Mouse (Mus musculus): ENCODE data around the gene Moap1. TPM values are rescaled to one million over a fixed set of nuclear protein-coding genes. Genes with fewer than 3 reads are reported as not detected.
A peak's percentile ranks its signal among the peaks of the same experiment; 100 is the strongest.

The Moap1 gene
- polyA plus RNA-seq, 1 experiment from 2014 or later: 14.3 TPM

- Histone ChIP-seq H3K27me3 (ENCODE audit: control insufficient read depth, insufficient read depth, low read length) (no peaks in the 10 kb centered on the region), H3K4me2 (ENCODE audit: low read length) (no peak overlapping the region), H3K9me3 (ENCODE audit: control insufficient read depth, low read length) (no peaks in the 10 kb centered on the region), H3K4me1 (ENCODE audit: control insufficient read depth in 2 of 2, insufficient read depth in 2 of 2, low read length in 2 of 2) (peaks cover 8 to 19% of the 10 kb centered on the region in 2 experiments; a peak in 3 of 4 replicates), H3K36me3 (ENCODE audit: control insufficient read depth, insufficient read depth, low read length) (peaks cover 7% of the 10 kb centered on the region; the same call in 1 of the 2 replicates), H3K4me3 (ENCODE audit: control insufficient read depth in 1 of 2, insufficient read depth in 1 of 2, low read depth in 1 of 2, low read length in 2 of 2) (no peak overlapping the region), H3K9ac (ENCODE audit: low read length) (no peak overlapping the region), H3K27ac (replicated peaks in 1 of 2; ENCODE audit: control insufficient read depth in 1 of 2, insufficient read depth in 1 of 2, low read depth in 2 of 2, low read length in 2 of 2) (no peak overlapping the region)
- no peak for ATAC-seq (ENCODE audit: insufficient number of reproducible peaks, insufficient read depth, low FRiP score, low read depth)
- 60% methylated on average over 3 of the region's 3 CpGs for WGBS
These were observed 3.2 kb downstream of the Moap1 start for GRCm38 (mm10) chr12:102740285-102740684.

GRCm38 (mm10) chr12:102739096-102739495, 4.4 kb downstream of the Moap1 start:
- ATAC-seq (ENCODE audit: insufficient number of reproducible peaks, insufficient read depth, low FRiP score, low read depth): no peak
- peak overlapping the region in 1 of 2 experiments; percentile 14; a peak in 1 of 4 replicates for H3K27ac ChIP-seq (replicated peaks in 1 of 2; ENCODE audit: control insufficient read depth in 1 of 2, insufficient read depth in 1 of 2, low read depth in 2 of 2, low read length in 2 of 2)
- 42% methylated on average over 5 of the region's 5 CpGs for whole genome bisulfite sequencing
- peaks cover 4 to 10% of the 10 kb centered on the region in 2 experiments; a peak in 3 of 4 replicates for H3K4me1 ChIP-seq (ENCODE audit: control insufficient read depth in 2 of 2, insufficient read depth in 2 of 2, low read length in 2 of 2)
- H3K4me3 ChIP-seq (ENCODE audit: control insufficient read depth in 1 of 2, insufficient read depth in 1 of 2, low read depth in 1 of 2, low read length in 2 of 2): no peak overlapping the region
- no peaks in the 10 kb centered on the region for H3K27me3 ChIP-seq (ENCODE audit: control insufficient read depth, insufficient read depth, low read length)
- no peak overlapping the region for H3K9ac ChIP-seq (ENCODE audit: low read length)
- no peaks in the 10 kb centered on the region for H3K9me3 ChIP-seq (ENCODE audit: control insufficient read depth, low read length)
- no peak overlapping the region for H3K4me2 ChIP-seq (ENCODE audit: low read length)
- peaks cover 7% of the 10 kb centered on the region; the same call in 1 of the 2 replicates for H3K36me3 ChIP-seq (ENCODE audit: control insufficient read depth, insufficient read depth, low read length)

DNA sequence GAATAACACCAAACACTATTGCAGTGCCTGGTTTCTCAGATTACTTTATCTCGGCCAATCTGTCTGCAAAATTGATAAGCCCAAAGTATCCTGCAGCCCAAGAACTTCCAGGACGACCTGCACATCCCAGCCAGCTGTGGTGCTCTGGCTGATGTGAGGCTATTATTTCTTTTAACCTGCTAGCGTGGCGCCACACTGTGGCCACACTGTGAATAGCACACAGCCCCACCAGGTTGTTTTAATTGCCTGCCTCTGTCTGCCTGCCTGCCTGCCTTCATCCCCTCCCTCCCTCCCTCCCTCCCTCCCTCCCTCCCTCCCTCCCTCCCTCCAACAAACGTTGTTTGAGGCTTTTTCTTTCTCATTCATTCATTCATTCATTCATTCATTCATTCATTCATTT, 10.1 kb downstream of the Moap1 start:
- no peak overlapping the region for H3K27ac ChIP-seq (replicated peaks in 1 of 2; ENCODE audit: control insufficient read depth in 1 of 2, insufficient read depth in 1 of 2, low read depth in 2 of 2, low read length in 2 of 2)
- WGBS: 4% methylated on average over 4 of the region's 5 CpGs
- no peaks in the 10 kb centered on the region for H3K9me3 ChIP-seq (ENCODE audit: control insufficient read depth, low read length)
- no peaks in the 10 kb centered on the region for H3K36me3 ChIP-seq (ENCODE audit: control insufficient read depth, insufficient read depth, low read length)
- no peak overlapping the region for H3K4me3 ChIP-seq (ENCODE audit: control insufficient read depth in 1 of 2, insufficient read depth in 1 of 2, low read depth in 1 of 2, low read length in 2 of 2)
- no peak overlapping the region for H3K4me2 ChIP-seq (ENCODE audit: low read length)
- H3K4me1 ChIP-seq (ENCODE audit: control insufficient read depth in 2 of 2, insufficient read depth in 2 of 2, low read length in 2 of 2): peaks cover 13 to 16% of the 10 kb centered on the region in 2 experiments
- no peak for ATAC-seq (ENCODE audit: insufficient number of reproducible peaks, insufficient read depth, low FRiP score, low read depth)
- H3K9ac ChIP-seq (ENCODE audit: low read length): no peak overlapping the region
- H3K27me3 ChIP-seq (ENCODE audit: control insufficient read depth, insufficient read depth, low read length): no peaks in the 10 kb centered on the region

DNA sequence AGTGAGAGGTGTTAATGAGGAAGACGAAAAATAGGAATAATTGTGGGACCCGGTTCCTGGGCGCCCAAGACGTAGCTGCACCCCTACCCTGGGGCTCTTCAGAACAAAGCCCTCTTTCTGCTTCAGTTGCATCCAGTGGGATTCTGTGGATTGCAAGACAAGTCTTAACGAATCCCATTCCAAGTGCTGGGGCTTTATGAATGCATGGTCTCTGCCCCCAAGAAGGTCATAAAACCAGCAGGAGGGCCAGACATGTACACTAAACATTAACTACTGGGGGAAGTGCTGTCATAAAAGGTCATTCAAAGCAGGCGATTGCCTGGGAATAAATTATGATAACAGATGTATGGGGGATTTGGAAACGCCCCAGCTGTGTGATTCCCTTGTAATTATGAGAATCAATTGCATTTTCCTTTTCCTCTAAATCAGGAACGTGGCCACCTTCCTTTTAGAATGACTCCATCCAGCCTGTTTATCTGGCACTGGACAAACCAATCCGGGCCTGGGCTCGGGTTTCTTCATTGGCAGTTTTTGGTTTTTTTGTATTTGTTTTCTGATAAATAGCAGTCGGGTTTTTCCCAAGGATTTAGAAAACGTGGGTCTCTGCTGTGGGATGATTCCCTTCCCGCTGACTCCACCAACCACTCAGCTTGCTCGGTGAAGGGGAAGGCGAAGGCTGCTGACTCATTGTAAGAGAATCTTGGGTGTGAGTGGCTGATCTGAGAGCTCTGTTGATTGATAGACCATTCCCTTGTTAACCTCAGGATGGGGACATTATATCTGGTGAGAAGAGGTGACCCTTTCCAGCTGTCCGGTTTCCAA, 12.5 kb downstream of the Moap1 start:
- H3K36me3 ChIP-seq (ENCODE audit: control insufficient read depth, insufficient read depth, low read length): no peaks in the 10 kb centered on the region
- no peaks in the 10 kb centered on the region for H3K9me3 ChIP-seq (ENCODE audit: control insufficient read depth, low read length)
- peaks cover 13 to 16% of the 10 kb centered on the region in 2 experiments for H3K4me1 ChIP-seq (ENCODE audit: control insufficient read depth in 2 of 2, insufficient read depth in 2 of 2, low read length in 2 of 2)
- WGBS: 33% methylated on average over 16 of the region's 16 CpGs
- H3K27me3 ChIP-seq (ENCODE audit: control insufficient read depth, insufficient read depth, low read length): no peaks in the 10 kb centered on the region
- H3K9ac ChIP-seq (ENCODE audit: low read length): no peak overlapping the region
- H3K27ac ChIP-seq (replicated peaks in 1 of 2; ENCODE audit: control insufficient read depth in 1 of 2, insufficient read depth in 1 of 2, low read depth in 2 of 2, low read length in 2 of 2): no peak overlapping the region
- H3K4me3 ChIP-seq (ENCODE audit: control insufficient read depth in 1 of 2, insufficient read depth in 1 of 2, low read depth in 1 of 2, low read length in 2 of 2): peak overlapping the region in 1 of 2 experiments; percentile 17; a peak in 1 of 4 replicates
- H3K4me2 ChIP-seq (ENCODE audit: low read length): peak overlapping the region; percentile 53
- no peak for ATAC-seq (ENCODE audit: insufficient number of reproducible peaks, insufficient read depth, low FRiP score, low read depth)

GRCm38 (mm10) chr12:102729855-102730797, 13.3 kb downstream of the Moap1 start:
- peak overlapping the region; percentile 16 to 17 for H3K4me3 ChIP-seq (ENCODE audit: control insufficient read depth in 1 of 2, insufficient read depth in 1 of 2, low read depth in 1 of 2, low read length in 2 of 2)
- H3K9ac ChIP-seq (ENCODE audit: low read length): no peak overlapping the region
- peak; percentile 79 for ATAC-seq (ENCODE audit: insufficient number of reproducible peaks, insufficient read depth, low FRiP score, low read depth)
- H3K4me1 ChIP-seq (ENCODE audit: control insufficient read depth in 2 of 2, insufficient read depth in 2 of 2, low read length in 2 of 2): peaks cover 13 to 16% of the 10 kb centered on the region in 2 experiments
- no peaks in the 10 kb centered on the region for H3K36me3 ChIP-seq (ENCODE audit: control insufficient read depth, insufficient read depth, low read length)
- H3K27me3 ChIP-seq (ENCODE audit: control insufficient read depth, insufficient read depth, low read length): no peaks in the 10 kb centered on the region
- H3K27ac ChIP-seq (replicated peaks in 1 of 2; ENCODE audit: control insufficient read depth in 1 of 2, insufficient read depth in 1 of 2, low read depth in 2 of 2, low read length in 2 of 2): no peak overlapping the region
- WGBS: 41% methylated on average over 26 of the region's 26 CpGs
- peak overlapping the region; percentile 53 for H3K4me2 ChIP-seq (ENCODE audit: low read length)
- H3K9me3 ChIP-seq (ENCODE audit: control insufficient read depth, low read length): no peaks in the 10 kb centered on the region

DNA sequence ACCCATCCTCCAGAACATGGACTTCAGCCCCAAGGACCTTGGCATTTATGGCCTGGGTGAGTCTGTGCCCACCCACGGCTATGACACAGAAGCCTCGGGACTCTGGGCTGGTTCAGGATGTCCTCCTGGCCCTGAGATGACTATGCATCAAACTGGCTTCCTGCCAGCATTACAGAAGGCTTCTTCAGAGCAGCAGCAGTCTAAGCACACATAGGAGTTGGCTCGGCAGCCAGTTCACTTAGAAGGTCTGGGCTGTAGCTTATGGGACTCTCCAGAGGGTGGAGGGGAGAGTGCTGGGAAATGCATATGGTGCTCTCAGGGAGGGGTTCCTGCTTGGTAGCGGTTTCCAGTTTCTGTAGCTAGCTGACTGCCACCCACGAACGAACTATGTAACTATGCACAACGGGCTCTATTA, 17.7 kb downstream of the Moap1 start:
- Histone ChIP-seq H3K4me2 (ENCODE audit: low read length) (no peak overlapping the region), H3K36me3 (ENCODE audit: control insufficient read depth, insufficient read depth, low read length) (no peaks in the 10 kb centered on the region), H3K27me3 (ENCODE audit: control insufficient read depth, insufficient read depth, low read length) (no peaks in the 10 kb centered on the region), H3K27ac (replicated peaks in 1 of 2; ENCODE audit: control insufficient read depth in 1 of 2, insufficient read depth in 1 of 2, low read depth in 2 of 2, low read length in 2 of 2) (no peak overlapping the region), H3K4me1 (ENCODE audit: control insufficient read depth in 2 of 2, insufficient read depth in 2 of 2, low read length in 2 of 2) (peaks cover 8 to 13% of the 10 kb centered on the region in 2 experiments), H3K9ac (ENCODE audit: low read length) (no peak overlapping the region), H3K4me3 (ENCODE audit: control insufficient read depth in 1 of 2, insufficient read depth in 1 of 2, low read depth in 1 of 2, low read length in 2 of 2) (no peak overlapping the region), H3K9me3 (ENCODE audit: control insufficient read depth, low read length) (no peaks in the 10 kb centered on the region)
- WGBS: 70% methylated on average over 7 of the region's 7 CpGs
- ATAC-seq (ENCODE audit: insufficient number of reproducible peaks, insufficient read depth, low FRiP score, low read depth): no peak

GRCm38 (mm10) chr12:102725146-102725545, 18.3 kb downstream of the Moap1 start:
- Histone ChIP-seq H3K36me3 (ENCODE audit: control insufficient read depth, insufficient read depth, low read length) (no peaks in the 10 kb centered on the region), H3K27ac (replicated peaks in 1 of 2; ENCODE audit: control insufficient read depth in 1 of 2, insufficient read depth in 1 of 2, low read depth in 2 of 2, low read length in 2 of 2) (no peak overlapping the region), H3K9me3 (ENCODE audit: control insufficient read depth, low read length) (no peaks in the 10 kb centered on the region), H3K27me3 (ENCODE audit: control insufficient read depth, insufficient read depth, low read length) (no peaks in the 10 kb centered on the region), H3K4me2 (ENCODE audit: low read length) (no peak overlapping the region), H3K9ac (ENCODE audit: low read length) (no peak overlapping the region), H3K4me3 (ENCODE audit: control insufficient read depth in 1 of 2, insufficient read depth in 1 of 2, low read depth in 1 of 2, low read length in 2 of 2) (no peak overlapping the region), H3K4me1 (ENCODE audit: control insufficient read depth in 2 of 2, insufficient read depth in 2 of 2, low read length in 2 of 2) (peaks cover 1 to 7% of the 10 kb centered on the region in 2 experiments; a peak in 3 of 4 replicates)
- WGBS: 87% methylated on average over 6 of the region's 6 CpGs
- no peak for ATAC-seq (ENCODE audit: insufficient number of reproducible peaks, insufficient read depth, low FRiP score, low read depth)
